Mouse (Mus musculus): ENCODE results near the gene A730049H05Rik. TPM values are rescaled to one million over a fixed set of nuclear protein-coding genes. Genes with fewer than 3 reads are reported as not detected.

A730049H05Rik gene
- polyA plus RNA-seq, 1 experiment, result not detected

DNA sequence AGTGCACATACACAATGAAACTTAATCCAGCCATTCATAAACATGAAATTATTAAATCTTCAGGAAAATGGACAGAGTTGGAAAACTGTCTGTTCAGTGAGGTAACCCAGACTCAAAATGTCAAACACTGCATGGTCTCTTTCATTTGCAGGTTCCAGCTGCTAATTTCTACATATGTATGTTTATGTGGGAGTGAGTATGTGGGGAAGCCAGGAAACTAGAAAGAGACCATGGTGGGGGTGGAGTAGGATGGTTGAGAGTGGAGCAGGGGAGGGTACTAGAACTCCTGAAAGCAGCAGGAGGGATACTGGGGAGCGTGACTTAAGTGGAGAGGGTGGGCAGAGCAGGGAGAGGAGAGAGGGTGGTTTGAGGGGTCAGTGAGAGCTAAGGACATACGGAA is 14.8 kb upstream of the A730049H05Rik start:
- TF ChIP-seq POLR2A (IDR thresholded peaks at IDR 0.05; ENCODE audit: insufficient read depth, low read depth, low read length) (no peak), CTCF (IDR thresholded peaks at IDR 0.05; ENCODE audit: insufficient read depth, low read depth, low read length) (no peak)
- 77% methylated on average over 2 of the region's 2 CpGs for WGBS
- Histone ChIP-seq H3K4me1 (ENCODE audit: control insufficient read depth, insufficient read depth, low read length) (peaks cover 9% of the 10 kb centered on the region), H3K27ac (ENCODE audit: insufficient read depth, low read depth, low read length) (no peak overlapping the region), H3K4me3 (ENCODE audit: insufficient read depth, low read depth, low read length) (no peak overlapping the region)

DNA sequence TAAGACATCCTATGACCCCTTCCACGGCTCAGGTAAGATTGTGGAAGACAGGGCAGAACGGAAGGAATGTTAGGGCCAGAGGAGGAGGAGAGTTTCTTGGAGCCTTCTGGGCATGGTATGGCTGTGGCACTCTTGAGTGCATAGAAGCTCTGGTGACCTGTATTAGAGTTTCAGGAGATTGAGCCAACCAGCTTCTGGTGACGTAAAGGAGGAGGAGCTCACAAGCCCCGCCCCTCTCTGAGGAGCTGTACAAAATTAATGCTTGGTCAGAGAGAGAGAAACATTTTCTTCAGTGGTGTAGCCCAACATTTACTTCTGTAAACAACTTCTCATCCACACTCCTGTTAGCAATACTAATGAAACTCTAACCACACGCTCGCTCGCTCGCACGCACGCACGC is 13.9 kb upstream of the A730049H05Rik start:
- Histone ChIP-seq H3K4me3 (ENCODE audit: insufficient read depth, low read depth, low read length) (no peak overlapping the region), H3K27ac (ENCODE audit: insufficient read depth, low read depth, low read length) (no peak overlapping the region), H3K4me1 (ENCODE audit: control insufficient read depth, insufficient read depth, low read length) (peaks cover 9% of the 10 kb centered on the region)
- TF ChIP-seq CTCF (IDR thresholded peaks at IDR 0.05; ENCODE audit: insufficient read depth, low read depth, low read length), result no peak
- TF ChIP-seq POLR2A (IDR thresholded peaks at IDR 0.05; ENCODE audit: insufficient read depth, low read depth, low read length), result no peak
- WGBS, result 96% methylated on average over 11 of the region's 11 CpGs

DNA sequence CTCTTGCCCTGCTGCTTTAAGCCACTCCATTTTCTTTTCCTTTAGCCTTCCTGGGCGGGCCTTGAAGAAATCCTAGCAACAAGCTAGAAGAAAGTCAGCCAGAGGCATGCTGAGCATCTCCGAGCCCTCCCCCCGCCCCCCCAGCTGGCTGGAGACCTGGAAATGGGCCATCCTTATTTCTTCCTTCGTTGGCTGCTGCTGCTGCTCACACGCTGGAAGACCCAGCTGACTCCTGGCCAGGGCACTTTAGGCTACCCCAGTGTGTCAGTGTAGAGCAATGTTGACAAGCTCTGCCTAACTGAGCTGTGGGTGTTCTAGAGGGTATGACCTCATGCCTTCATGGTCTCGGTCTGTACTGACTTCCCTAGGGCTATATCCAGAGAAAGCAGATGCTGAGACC is 13.1 kb upstream of the A730049H05Rik start:
- peaks cover 9% of the 10 kb centered on the region for H3K4me1 ChIP-seq (ENCODE audit: control insufficient read depth, insufficient read depth, low read length)
- TF ChIP-seq CTCF (IDR thresholded peaks at IDR 0.05; ENCODE audit: insufficient read depth, low read depth, low read length) (no peak), POLR2A (IDR thresholded peaks at IDR 0.05; ENCODE audit: insufficient read depth, low read depth, low read length) (no peak)
- no peak overlapping the region for H3K4me3 ChIP-seq (ENCODE audit: insufficient read depth, low read depth, low read length)
- H3K27ac ChIP-seq (ENCODE audit: insufficient read depth, low read depth, low read length), result no peak overlapping the region
- 32% methylated on average over 6 of the region's 6 CpGs for WGBS

DNA sequence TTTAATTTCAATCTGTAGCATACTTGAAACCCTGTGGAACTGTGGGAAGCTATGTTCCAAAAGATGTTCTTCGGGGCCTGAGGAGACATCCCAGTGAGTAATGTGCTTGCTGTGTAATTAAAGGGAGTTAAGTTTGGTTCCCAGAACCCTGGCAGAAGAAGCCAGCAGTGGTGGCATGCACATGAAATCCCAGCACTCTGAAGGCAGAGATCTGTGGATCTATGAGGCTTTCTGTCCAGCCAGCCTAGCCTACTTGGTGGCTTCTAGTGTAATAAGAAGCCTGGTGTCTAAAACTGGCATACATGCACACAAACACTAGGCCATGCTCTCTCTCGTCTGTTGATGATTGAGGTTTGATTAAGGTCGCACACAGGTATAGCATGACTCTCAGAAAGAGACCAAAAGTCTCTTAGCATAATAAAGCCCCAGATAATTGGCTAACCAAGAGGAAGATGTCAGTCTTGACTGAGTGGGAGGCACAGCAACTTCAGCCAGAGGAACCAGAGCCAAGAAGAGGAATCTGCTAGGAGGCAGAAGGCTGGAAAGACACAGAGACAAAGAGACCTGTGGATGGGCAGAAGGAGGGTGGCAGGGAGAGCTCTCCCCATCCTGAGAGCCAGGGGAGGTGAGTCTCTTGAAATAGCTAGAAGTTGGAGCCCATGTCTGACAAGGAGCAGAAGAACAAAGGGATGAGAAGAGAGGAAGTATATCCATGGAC is 11.9 kb upstream of the A730049H05Rik start:
- Histone ChIP-seq H3K4me3 (ENCODE audit: insufficient read depth, low read depth, low read length) (no peak overlapping the region), H3K4me1 (ENCODE audit: control insufficient read depth, insufficient read depth, low read length) (peaks cover 9% of the 10 kb centered on the region), H3K27ac (ENCODE audit: insufficient read depth, low read depth, low read length) (no peak overlapping the region)
- 66% methylated on average over 3 of the region's 3 CpGs for WGBS
- TF ChIP-seq POLR2A (IDR thresholded peaks at IDR 0.05; ENCODE audit: insufficient read depth, low read depth, low read length) (no peak), CTCF (IDR thresholded peaks at IDR 0.05; ENCODE audit: insufficient read depth, low read depth, low read length) (no peak)

DNA sequence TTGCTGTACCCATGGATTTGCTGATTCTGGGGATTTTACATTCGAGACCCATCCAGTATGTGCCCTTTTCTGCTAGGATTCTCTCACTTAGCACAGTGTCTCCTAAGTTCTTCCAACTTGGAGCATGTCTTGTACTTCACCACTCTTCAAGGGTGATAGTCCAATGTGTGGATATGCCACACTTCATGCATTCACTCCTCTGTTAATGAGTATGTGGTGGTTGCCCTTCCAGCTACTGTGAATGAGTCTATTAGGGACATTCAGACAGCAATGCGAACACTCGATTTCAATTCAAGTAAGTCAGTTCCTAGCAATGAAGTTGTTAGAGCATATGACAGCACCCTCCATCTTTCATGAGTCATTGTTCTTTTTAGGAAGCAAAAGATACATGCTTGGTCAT is 6.5 kb upstream of the A730049H05Rik start:
- H3K4me1 ChIP-seq (ENCODE audit: control insufficient read depth, insufficient read depth, low read length), result no peaks in the 10 kb centered on the region
- no peak overlapping the region for H3K27ac ChIP-seq (ENCODE audit: insufficient read depth, low read depth, low read length)
- no peak for TF ChIP-seq POLR2A (IDR thresholded peaks at IDR 0.05; ENCODE audit: insufficient read depth, low read depth, low read length)
- no peak for TF ChIP-seq CTCF (IDR thresholded peaks at IDR 0.05; ENCODE audit: insufficient read depth, low read depth, low read length)
- H3K4me3 ChIP-seq (ENCODE audit: insufficient read depth, low read depth, low read length), result no peak overlapping the region
- WGBS, result 91% methylated on average over 3 of the region's 3 CpGs

DNA sequence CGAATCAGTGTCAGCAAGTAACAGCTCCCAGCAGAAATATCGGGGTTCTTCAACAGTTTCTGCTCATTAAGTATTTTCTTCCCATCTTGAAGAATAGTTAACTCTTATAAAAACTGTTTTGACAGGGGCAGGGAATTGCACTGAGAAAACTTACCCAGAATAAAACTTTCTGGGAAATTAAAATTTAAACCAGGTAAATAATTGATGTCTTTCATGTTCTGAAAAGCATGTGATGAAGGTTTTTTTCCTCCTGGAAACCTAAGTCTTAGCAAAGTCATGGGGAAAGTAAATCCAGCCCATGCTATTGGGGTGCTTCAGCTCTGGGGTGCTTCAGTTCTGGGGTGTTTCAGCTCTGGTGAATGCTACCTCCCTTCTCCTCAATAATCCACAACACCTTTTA is 5.7 kb upstream of the A730049H05Rik start:
- no peak overlapping the region for H3K27ac ChIP-seq (ENCODE audit: insufficient read depth, low read depth, low read length)
- TF ChIP-seq CTCF (IDR thresholded peaks at IDR 0.05; ENCODE audit: insufficient read depth, low read depth, low read length), result no peak
- no peak for TF ChIP-seq POLR2A (IDR thresholded peaks at IDR 0.05; ENCODE audit: insufficient read depth, low read depth, low read length)
- WGBS, result 99% methylated on average over 2 of the region's 2 CpGs
- no peak overlapping the region for H3K4me3 ChIP-seq (ENCODE audit: insufficient read depth, low read depth, low read length)
- no peaks in the 10 kb centered on the region for H3K4me1 ChIP-seq (ENCODE audit: control insufficient read depth, insufficient read depth, low read length)

DNA sequence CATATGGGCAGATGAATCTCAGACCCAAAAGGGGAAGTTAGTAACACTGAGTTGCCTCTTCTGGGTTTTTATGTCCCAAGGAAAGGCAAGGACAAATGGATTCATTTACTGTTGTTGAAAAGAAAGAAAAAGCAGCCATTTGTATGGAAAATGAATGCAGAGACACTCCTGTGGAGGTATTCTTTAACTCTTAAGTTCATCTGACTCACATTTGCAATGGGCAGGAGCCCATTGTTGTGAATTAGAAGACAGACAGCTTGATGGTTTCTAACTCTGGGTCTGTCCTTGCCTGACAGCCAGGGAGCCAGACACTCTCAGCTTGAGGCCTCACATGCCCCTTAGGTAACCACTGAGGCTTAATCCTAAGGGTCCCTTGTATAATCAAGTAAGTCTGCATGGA is 4.7 kb upstream of the A730049H05Rik start:
- H3K4me3 ChIP-seq (ENCODE audit: insufficient read depth, low read depth, low read length), result no peak overlapping the region
- no peak for TF ChIP-seq CTCF (IDR thresholded peaks at IDR 0.05; ENCODE audit: insufficient read depth, low read depth, low read length)
- no peak for TF ChIP-seq POLR2A (IDR thresholded peaks at IDR 0.05; ENCODE audit: insufficient read depth, low read depth, low read length)
- no peak overlapping the region for H3K27ac ChIP-seq (ENCODE audit: insufficient read depth, low read depth, low read length)
- H3K4me1 ChIP-seq (ENCODE audit: control insufficient read depth, insufficient read depth, low read length), result peaks cover 4% of the 10 kb centered on the region; the same call in 1 of the 2 replicates

DNA sequence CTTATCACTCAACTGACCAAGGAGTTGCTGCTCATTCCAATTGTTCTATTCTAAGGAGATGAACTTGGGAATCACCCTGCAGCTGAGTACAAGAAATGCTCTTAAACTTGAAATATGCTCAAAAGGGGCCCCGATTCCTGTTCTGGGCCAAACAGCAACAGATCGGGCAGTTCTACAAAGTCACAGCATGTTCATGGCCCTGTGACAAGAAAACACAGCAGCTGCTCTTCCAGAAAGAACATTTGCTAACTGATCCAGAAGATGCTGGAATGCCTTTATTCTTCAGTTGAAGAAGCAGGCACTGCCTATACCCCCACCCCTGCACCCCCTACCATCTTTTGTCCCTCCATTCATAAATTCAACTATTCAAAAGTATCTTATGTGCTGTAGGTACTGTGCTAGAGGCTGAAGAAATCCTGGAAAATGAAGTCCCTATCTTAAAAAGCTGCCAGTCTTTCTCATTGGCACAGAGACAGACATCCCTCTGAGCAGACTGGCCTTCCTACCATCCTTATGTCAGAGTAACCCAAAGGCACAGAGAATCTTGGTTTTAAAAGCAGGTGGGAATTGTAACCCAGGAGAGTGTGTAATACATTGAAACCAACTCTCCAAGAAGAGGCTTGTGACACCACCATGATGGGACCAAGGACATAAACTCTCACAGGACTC is 3.4 kb upstream of the A730049H05Rik start:
- H3K4me1 ChIP-seq (ENCODE audit: control insufficient read depth, insufficient read depth, low read length), result peaks cover 4% of the 10 kb centered on the region; the same call in 1 of the 2 replicates
- H3K4me3 ChIP-seq (ENCODE audit: insufficient read depth, low read depth, low read length), result no peak overlapping the region
- H3K27ac ChIP-seq (ENCODE audit: insufficient read depth, low read depth, low read length), result no peak overlapping the region
- TF ChIP-seq CTCF (IDR thresholded peaks at IDR 0.05; ENCODE audit: insufficient read depth, low read depth, low read length), result no peak
- WGBS, result 51% methylated on average over 2 of the region's 2 CpGs

DNA sequence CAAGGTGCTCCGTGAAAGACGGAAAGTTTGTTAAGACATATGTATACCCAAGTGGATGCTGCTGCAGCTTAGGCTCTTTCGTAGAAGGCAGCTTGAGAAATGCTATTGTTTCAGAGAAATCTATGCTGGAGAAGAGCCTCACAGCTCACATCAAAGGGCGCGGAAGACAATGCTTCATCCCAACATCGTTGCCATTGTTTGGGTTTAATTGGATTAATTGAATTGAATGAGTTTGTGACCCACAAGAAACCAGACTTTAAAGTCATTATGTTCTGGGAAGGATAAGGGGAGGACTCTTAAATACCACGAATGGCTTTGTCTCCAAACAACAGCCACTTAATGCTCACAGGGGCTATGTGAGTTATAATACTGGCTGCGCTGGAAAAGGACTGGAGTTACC is 1.4 kb downstream of the A730049H05Rik start:
- no peak for TF ChIP-seq POLR2A (IDR thresholded peaks at IDR 0.05; ENCODE audit: insufficient read depth, low read depth, low read length)
- no peak for TF ChIP-seq CTCF (IDR thresholded peaks at IDR 0.05; ENCODE audit: insufficient read depth, low read depth, low read length)
- H3K4me1 ChIP-seq (ENCODE audit: control insufficient read depth, insufficient read depth, low read length), result peaks cover 4% of the 10 kb centered on the region; the same call in 1 of the 2 replicates
- H3K27ac ChIP-seq (ENCODE audit: insufficient read depth, low read depth, low read length), result no peak overlapping the region
- H3K4me3 ChIP-seq (ENCODE audit: insufficient read depth, low read depth, low read length), result no peak overlapping the region
- WGBS, result 57% methylated on average over 8 of the region's 8 CpGs
